Mouse (Mus musculus) small intestine, adult 2 months (tissue): ENCODE measurements at regions not wholly inside any gene's neighbourhood (a gene's known extent, or its start where the extent isn't known, plus 50 kb on each side); places are given as distances from the start of the nearest gene placed in this dataset.

Experiments used
- CTCF ChIP-seq: fragments of 200-500 bp; IDR thresholded peaks from 2 replicates; pipeline ENCODE4 v1.5.1; 2012; ENCODE audit warnings: low read depth, mild to moderate bottlenecking, control low read depth, inconsistent platforms, low read length, moderate library complexity, mixed read lengths; ENCODE audit not compliant: insufficient replicate concordance, insufficient read length; ENCODE audit errors: extremely low read depth
- POLR2A ChIP-seq: fragments of 200-500 bp; IDR thresholded peaks from 2 replicates; pipeline ENCODE4 v1.6.1; 2012; ENCODE audit warnings: low read depth, mild to moderate bottlenecking, control low read depth, inconsistent platforms, low read length, moderate library complexity

DNA sequence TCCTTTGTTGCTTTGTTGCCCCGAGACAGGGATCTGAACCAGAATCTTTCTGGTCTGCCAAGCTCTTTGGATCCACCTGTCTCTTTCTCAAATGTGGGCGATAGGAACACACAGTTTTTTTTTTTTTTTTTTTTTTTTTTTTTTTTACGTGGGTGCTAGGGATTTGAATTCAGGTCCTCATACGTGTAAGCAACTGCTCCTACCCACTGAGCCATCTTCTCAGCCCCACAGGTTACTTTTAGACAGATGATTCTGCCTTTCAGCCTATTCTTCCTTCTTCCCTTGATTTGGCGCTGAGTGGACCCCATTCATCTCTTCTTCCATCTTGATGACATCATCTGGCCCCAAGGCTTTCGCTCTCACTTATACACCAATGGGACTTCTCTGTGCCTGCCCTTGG lies 80.5 kb upstream of the Got2 start:
- no peak for TF ChIP-seq CTCF
- TF ChIP-seq POLR2A, result no peak
